Mouse (Mus musculus): ENCODE data around the gene Oard1. TPM values are rescaled to one million over a fixed set of nuclear protein-coding genes. Genes with fewer than 3 reads are reported as not detected.

Oard1 gene
- polyA plus RNA-seq, 1 experiment from 2014 or later, result 76.5 TPM

GRCm38 (mm10) chr17:48425823-48426612, 16.2 kb downstream of the Oard1 start:
- DNase-seq (ENCODE audit: low spot score) (no peak), ATAC-seq (replicated peaks; ENCODE audit: insufficient number of reproducible peaks, low FRiP score, low TSS enrichment, low read depth) (no peak)
- no peaks in the 10 kb centered on the region for H3K9me3 ChIP-seq (replicated peaks; ENCODE audit: control insufficient read depth, low read length)

GRCm38 (mm10) chr17:48426991-48427750, 17.4 kb downstream of the Oard1 start:
- ATAC-seq (replicated peaks; ENCODE audit: insufficient number of reproducible peaks, low FRiP score, low TSS enrichment, low read depth), result no peak
- Histone ChIP-seq H3K36me3 (replicated peaks; ENCODE audit: control insufficient read depth, insufficient read depth, low read depth, low read length) (no peaks in the 10 kb centered on the region), H3K4me1 (ENCODE audit: control insufficient read depth, insufficient read depth, low read length) (no peaks in the 10 kb centered on the region), H3K27ac (replicated peaks; ENCODE audit: low read depth, low read length) (no peak overlapping the region), H3K9ac (replicated peaks; ENCODE audit: low read length) (no peak overlapping the region), H3K9me3 (replicated peaks; ENCODE audit: control insufficient read depth, low read length) (no peaks in the 10 kb centered on the region), H3K27me3 (ENCODE audit: control insufficient read depth, insufficient read depth, low read length) (no peaks in the 10 kb centered on the region), H3K4me2 (ENCODE audit: low read depth, low read length) (no peak overlapping the region), H3K4me3 (ENCODE audit: low read depth, low read length) (no peak overlapping the region)
- 50% methylated on average over 13 of the region's 13 CpGs for WGBS
- peak; percentile 23 for DNase-seq (ENCODE audit: low spot score)

More at GRCm38 (mm10) chr17:48425823-48426612, 16.2 kb downstream of the Oard1 start:
- no peaks in the 10 kb centered on the region for H3K36me3 ChIP-seq (replicated peaks; ENCODE audit: control insufficient read depth, insufficient read depth, low read depth, low read length)
- H3K27me3 ChIP-seq (ENCODE audit: control insufficient read depth, insufficient read depth, low read length), result no peaks in the 10 kb centered on the region
- no peak overlapping the region for H3K4me2 ChIP-seq (ENCODE audit: low read depth, low read length)
- H3K9ac ChIP-seq (replicated peaks; ENCODE audit: low read length), result no peak overlapping the region
- WGBS, result 40% methylated on average over 9 of the region's 9 CpGs
- H3K4me1 ChIP-seq (ENCODE audit: control insufficient read depth, insufficient read depth, low read length), result no peaks in the 10 kb centered on the region
- no peak overlapping the region for H3K4me3 ChIP-seq (ENCODE audit: low read depth, low read length)
- no peak overlapping the region for H3K27ac ChIP-seq (replicated peaks; ENCODE audit: low read depth, low read length)

GRCm38 (mm10) chr17:48427852-48428530, 18.2 kb downstream of the Oard1 start:
- Histone ChIP-seq H3K27ac (replicated peaks; ENCODE audit: low read depth, low read length) (no peak overlapping the region), H3K4me1 (ENCODE audit: control insufficient read depth, insufficient read depth, low read length) (no peaks in the 10 kb centered on the region)
- WGBS, result 50% methylated on average over 11 of the region's 11 CpGs

GRCm38 (mm10) chr17:48430394-48430793, 20.6 kb downstream of the Oard1 start:
- H3K9me3 ChIP-seq (replicated peaks; ENCODE audit: control insufficient read depth, low read length), result no peaks in the 10 kb centered on the region
- no peak overlapping the region for H3K4me3 ChIP-seq (ENCODE audit: low read depth, low read length)
- no peaks in the 10 kb centered on the region for H3K27me3 ChIP-seq (ENCODE audit: control insufficient read depth, insufficient read depth, low read length)
- WGBS, result 26% methylated on average over 5 of the region's 5 CpGs
- no peak overlapping the region for H3K27ac ChIP-seq (replicated peaks; ENCODE audit: low read depth, low read length)
- no peak for DNase-seq (ENCODE audit: low spot score)
- no peaks in the 10 kb centered on the region for H3K36me3 ChIP-seq (replicated peaks; ENCODE audit: control insufficient read depth, insufficient read depth, low read depth, low read length)
- ATAC-seq (replicated peaks; ENCODE audit: insufficient number of reproducible peaks, low FRiP score, low TSS enrichment, low read depth), result no peak
- no peak overlapping the region for H3K9ac ChIP-seq (replicated peaks; ENCODE audit: low read length)
- H3K4me2 ChIP-seq (ENCODE audit: low read depth, low read length), result no peak overlapping the region
- H3K4me1 ChIP-seq (ENCODE audit: control insufficient read depth, insufficient read depth, low read length), result no peaks in the 10 kb centered on the region

More at GRCm38 (mm10) chr17:48427852-48428530, 18.2 kb downstream of the Oard1 start:
- Histone ChIP-seq H3K9ac (replicated peaks; ENCODE audit: low read length) (no peak overlapping the region), H3K4me3 (ENCODE audit: low read depth, low read length) (no peak overlapping the region), H3K36me3 (replicated peaks; ENCODE audit: control insufficient read depth, insufficient read depth, low read depth, low read length) (no peaks in the 10 kb centered on the region), H3K9me3 (replicated peaks; ENCODE audit: control insufficient read depth, low read length) (no peaks in the 10 kb centered on the region), H3K4me2 (ENCODE audit: low read depth, low read length) (no peak overlapping the region), H3K27me3 (ENCODE audit: control insufficient read depth, insufficient read depth, low read length) (no peaks in the 10 kb centered on the region)
- DNase-seq (ENCODE audit: low spot score) (no peak), ATAC-seq (replicated peaks; ENCODE audit: insufficient number of reproducible peaks, low FRiP score, low TSS enrichment, low read depth) (no peak)

GRCm38 (mm10) chr17:48431054-48431453, 21.2 kb downstream of the Oard1 start:
- Histone ChIP-seq H3K36me3 (replicated peaks; ENCODE audit: control insufficient read depth, insufficient read depth, low read depth, low read length) (no peaks in the 10 kb centered on the region), H3K9me3 (replicated peaks; ENCODE audit: control insufficient read depth, low read length) (no peaks in the 10 kb centered on the region), H3K4me2 (ENCODE audit: low read depth, low read length) (no peak overlapping the region), H3K4me3 (ENCODE audit: low read depth, low read length) (no peak overlapping the region), H3K27ac (replicated peaks; ENCODE audit: low read depth, low read length) (no peak overlapping the region), H3K9ac (replicated peaks; ENCODE audit: low read length) (no peak overlapping the region), H3K27me3 (ENCODE audit: control insufficient read depth, insufficient read depth, low read length) (no peaks in the 10 kb centered on the region), H3K4me1 (ENCODE audit: control insufficient read depth, insufficient read depth, low read length) (no peaks in the 10 kb centered on the region)
- ATAC-seq (replicated peaks; ENCODE audit: insufficient number of reproducible peaks, low FRiP score, low TSS enrichment, low read depth), result no peak
- 63% methylated on average over 5 of the region's 5 CpGs for WGBS
- DNase-seq (ENCODE audit: low spot score), result no peak

GRCm38 (mm10) chr17:48432158-48432980, 22.6 kb downstream of the Oard1 start, which contains the start of gene Apobec2:
TSS of gene Apobec2 (minus strand) at chr17:48432930.
- Histone ChIP-seq H3K9ac (replicated peaks; ENCODE audit: low read length) (no peak within 1 kb of the TSS), H3K27ac (replicated peaks; ENCODE audit: low read depth, low read length) (no peak within 1 kb of the TSS), H3K4me2 (ENCODE audit: low read depth, low read length) (no peak within 1 kb of the TSS), H3K9me3 (replicated peaks; ENCODE audit: control insufficient read depth, low read length) (no peaks in the 10 kb centered on the region), H3K4me3 (ENCODE audit: low read depth, low read length) (no peak within 1 kb of the TSS), H3K4me1 (ENCODE audit: control insufficient read depth, insufficient read depth, low read length) (no peaks in the 10 kb centered on the region), H3K27me3 (ENCODE audit: control insufficient read depth, insufficient read depth, low read length) (no peaks in the 10 kb centered on the region), H3K36me3 (replicated peaks; ENCODE audit: control insufficient read depth, insufficient read depth, low read depth, low read length) (no peaks in the 10 kb centered on the region)
- no peak for ATAC-seq (replicated peaks; ENCODE audit: insufficient number of reproducible peaks, low FRiP score, low TSS enrichment, low read depth)
- WGBS, result 62% methylated on average over 16 of the region's 16 CpGs
- DNase-seq (ENCODE audit: low spot score), result no peak

- WGBS, result 70% methylated on average over 20 of the region's 20 CpGs
- Histone ChIP-seq H3K36me3 (replicated peaks; ENCODE audit: control insufficient read depth, insufficient read depth, low read depth, low read length) (no peaks in the 10 kb centered on the region), H3K9me3 (replicated peaks; ENCODE audit: control insufficient read depth, low read length) (no peaks in the 10 kb centered on the region), H3K9ac (replicated peaks; ENCODE audit: low read length) (no peak overlapping the region), H3K4me1 (ENCODE audit: control insufficient read depth, insufficient read depth, low read length) (no peaks in the 10 kb centered on the region), H3K27me3 (ENCODE audit: control insufficient read depth, insufficient read depth, low read length) (no peaks in the 10 kb centered on the region), H3K4me3 (ENCODE audit: low read depth, low read length) (no peak overlapping the region), H3K27ac (replicated peaks; ENCODE audit: low read depth, low read length) (no peak overlapping the region), H3K4me2 (ENCODE audit: low read depth, low read length) (no peak overlapping the region)
- ATAC-seq (replicated peaks; ENCODE audit: insufficient number of reproducible peaks, low FRiP score, low TSS enrichment, low read depth) (no peak), DNase-seq (ENCODE audit: low spot score) (no peak)
Measured at GRCm38 (mm10) chr17:48433006-48433655, 23.3 kb downstream of the Oard1 start.
